Mouse (Mus musculus) megakaryocyte, embryonic 14.5 days (primary cell): ENCODE measurements around the gene Dnaic1.
"Not testable (repeated sequence)": the region's sequence is repeated elsewhere in the genome, so short reads cannot be mapped to it uniquely, and the experiment has no call there.

Experiments
- FLI1 ChIP-seq: IDR thresholded peaks from 2 replicates; pipeline ENCODE4 v1.6.1; 2012; ENCODE audit warnings: low read length, inconsistent platforms, mixed read lengths
- GATA1 ChIP-seq: IDR thresholded peaks from 3 replicates; pipeline ENCODE4 v1.6.1; 2012; ENCODE audit warnings: mixed read lengths, low read length, inconsistent platforms, borderline replicate concordance

DNA sequence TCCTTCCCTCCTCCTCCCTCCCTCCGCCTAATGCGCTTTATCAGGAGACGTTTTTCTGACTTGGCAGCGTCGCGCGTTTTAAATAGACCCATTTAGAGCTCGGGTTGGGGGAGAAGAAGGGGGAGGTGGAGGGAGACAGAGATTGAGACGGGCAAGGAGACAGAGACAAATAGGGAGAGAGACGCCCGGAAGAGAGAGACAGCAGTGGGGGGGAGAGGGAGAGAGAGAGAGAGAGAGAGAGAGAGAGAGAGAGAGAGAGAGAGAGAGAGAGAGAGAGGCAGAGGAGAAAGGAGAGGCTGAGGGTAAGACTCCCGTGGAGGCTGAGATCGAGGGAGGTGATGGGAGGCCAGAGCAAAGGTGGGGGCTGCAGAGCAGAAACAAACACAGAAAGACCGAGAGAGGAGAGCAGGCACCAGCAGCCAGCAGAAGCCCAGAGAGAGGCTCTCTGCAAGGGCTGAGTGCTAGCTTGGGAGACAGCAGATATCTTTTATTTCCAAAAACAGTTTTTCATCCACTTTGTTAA lies 115.4 kb downstream of the Dnaic1 start:
- not testable (repeated sequence) for TF ChIP-seq GATA1, FLI1
